Mouse (Mus musculus) ES-Bruce4 (cell line): ENCODE data around the gene Kdm4a. TPM values are rescaled to one million over a fixed set of nuclear protein-coding genes. Genes with fewer than 3 reads are reported as not detected.

Source experiments
- H3K27ac ChIP-seq: 2 replicates; pipeline ENCODE4 v1.5.1; 2012; ENCODE audit warnings: low read length, inconsistent platforms; ENCODE audit not compliant: insufficient read depth
- H3K27me3 ChIP-seq: 2 replicates; pipeline ENCODE4 v1.6.1; 2012; ENCODE audit warnings: mild to moderate bottlenecking, low read length, inconsistent platforms; ENCODE audit not compliant: control insufficient read depth, poor library complexity, insufficient read depth, severe bottlenecking
- H3K36me3 ChIP-seq: 2 replicates; pipeline ENCODE4 v1.6.1; 2012; ENCODE audit warnings: inconsistent platforms, mild to moderate bottlenecking, low read length, moderate library complexity; ENCODE audit not compliant: control insufficient read depth, poor library complexity, insufficient read depth, severe bottlenecking
- H3K4me1 ChIP-seq: one replicate; pipeline ENCODE4 v1.8.1; 2011; ENCODE audit warnings: low read length; ENCODE audit not compliant: control insufficient read depth, insufficient read depth
- H3K4me3 ChIP-seq: 2 replicates; pipeline ENCODE4 v1.5.1; 2011; ENCODE audit warnings: low read depth, mild to moderate bottlenecking, low read length
- H3K9ac ChIP-seq: 2 replicates; pipeline ENCODE4 v1.6.1; 2012; ENCODE audit warnings: low read depth, mild to moderate bottlenecking, inconsistent platforms; ENCODE audit not compliant: poor library complexity, severe bottlenecking
- H3K9me3 ChIP-seq: replicated peaks from 2 replicates; pipeline ENCODE4 v1.6.1; 2012; ENCODE audit warnings: mild to moderate bottlenecking, low read length, inconsistent platforms; ENCODE audit not compliant: control insufficient read depth, poor library complexity, insufficient read depth, severe bottlenecking
- CTCF ChIP-seq: IDR thresholded peaks from one replicate; pipeline ENCODE4 v1.8.1; 2011; ENCODE audit warnings: low read depth, low read length
- EP300 ChIP-seq: IDR thresholded peaks from 2 replicates; pipeline ENCODE4 v1.6.1; 2011; ENCODE audit warnings: low read depth, low read length; ENCODE audit not compliant: insufficient read depth
- POLR2A ChIP-seq: IDR thresholded peaks from one replicate; pipeline ENCODE4 v1.8.1; 2011; ENCODE audit warnings: low read length; ENCODE audit not compliant: insufficient read depth
- polyA plus RNA-seq: library from polyadenylated mRNA; stranded (reverse); fragments of >200 nt; gene quantifications from 2 replicates; pipeline ENCODE4 v1.2.4, GENCODE M21; 2011; ENCODE audit warnings: low read depth; ENCODE audit not compliant: missing spikeins, insufficient read depth, insufficient read length

The Kdm4a gene
- polyA plus RNA-seq, 1 experiment, result 41.8 TPM

- Histone ChIP-seq H3K4me1 (no peaks in the 10 kb centered on the region), H3K9ac (no peak overlapping the region), H3K9me3 (no peaks in the 10 kb centered on the region), H3K4me3 (no peak overlapping the region), H3K27me3 (no peaks in the 10 kb centered on the region), H3K27ac (no peak overlapping the region), H3K36me3 (no peaks in the 10 kb centered on the region)
- TF ChIP-seq POLR2A, result no peak
- no peak for TF ChIP-seq EP300
- TF ChIP-seq CTCF, result no peak
These were observed 63.7 kb downstream of the Kdm4a start for GRCm38 (mm10) chr4:118116098-118116497.

- Histone ChIP-seq H3K4me1 (no peaks in the 10 kb centered on the region), H3K9me3 (no peaks in the 10 kb centered on the region), H3K9ac (no peak overlapping the region), H3K27me3 (no peaks in the 10 kb centered on the region), H3K4me3 (no peak overlapping the region), H3K27ac (no peak overlapping the region), H3K36me3 (no peaks in the 10 kb centered on the region)
- TF ChIP-seq EP300, result no peak
- TF ChIP-seq POLR2A, result no peak
- TF ChIP-seq CTCF, result no peak
These were observed 64.7 kb downstream of the Kdm4a start for GRCm38 (mm10) chr4:118115132-118115531.

- no peaks in the 10 kb centered on the region for H3K4me1 ChIP-seq
- H3K9me3 ChIP-seq, result no peaks in the 10 kb centered on the region
- H3K27ac ChIP-seq, result no peak overlapping the region
- H3K27me3 ChIP-seq, result no peaks in the 10 kb centered on the region
- no peaks in the 10 kb centered on the region for H3K36me3 ChIP-seq
- no peak for TF ChIP-seq EP300
- no peak for TF ChIP-seq CTCF
- no peak for TF ChIP-seq POLR2A
- H3K9ac ChIP-seq, result no peak overlapping the region
- H3K4me3 ChIP-seq, result no peak overlapping the region
These were observed 67.2 kb downstream of the Kdm4a start for GRCm38 (mm10) chr4:118112601-118113000.

GRCm38 (mm10) chr4:118109649-118110048 is 70.2 kb downstream of the Kdm4a start:
- Histone ChIP-seq H3K4me3 (no peak overlapping the region), H3K36me3 (no peaks in the 10 kb centered on the region), H3K4me1 (no peaks in the 10 kb centered on the region), H3K27me3 (no peaks in the 10 kb centered on the region), H3K9ac (no peak overlapping the region), H3K9me3 (no peaks in the 10 kb centered on the region), H3K27ac (no peak overlapping the region)
- TF ChIP-seq POLR2A (no peak), EP300 (no peak), CTCF (no peak)

GRCm38 (mm10) chr4:118108779-118109178 is 71.1 kb downstream of the Kdm4a start:
- Histone ChIP-seq H3K4me1 (no peaks in the 10 kb centered on the region), H3K9me3 (no peaks in the 10 kb centered on the region), H3K27ac (no peak overlapping the region), H3K4me3 (no peak overlapping the region), H3K9ac (no peak overlapping the region), H3K27me3 (no peaks in the 10 kb centered on the region), H3K36me3 (no peaks in the 10 kb centered on the region)
- TF ChIP-seq POLR2A (no peak), CTCF (no peak), EP300 (no peak)

- Histone ChIP-seq H3K4me3 (no peak overlapping the region), H3K36me3 (no peaks in the 10 kb centered on the region), H3K9me3 (no peaks in the 10 kb centered on the region), H3K4me1 (no peaks in the 10 kb centered on the region), H3K27ac (no peak overlapping the region), H3K27me3 (no peaks in the 10 kb centered on the region), H3K9ac (no peak overlapping the region)
- TF ChIP-seq EP300 (no peak), POLR2A (no peak), CTCF (no peak)
These were observed 74.4 kb downstream of the Kdm4a start for GRCm38 (mm10) chr4:118105256-118106053.
